Mouse (Mus musculus) C2C12 (cell line): ENCODE data around the gene Aip.
A peak's percentile ranks its signal among the peaks of the same experiment; 100 is the strongest.

ENCODE experiments used
- CEBPB ChIP-seq: IDR thresholded peaks from one replicate; pipeline ENCODE4 v1.6.1; 2011; ENCODE audit warnings: low read depth, mild to moderate bottlenecking, control low read depth, moderate library complexity
- CTCF ChIP-seq: IDR thresholded peaks from one replicate; pipeline ENCODE4 v1.5.1; 2011; ENCODE audit not compliant: control insufficient read depth, insufficient read depth, insufficient read length
- FOSL1 ChIP-seq: IDR thresholded peaks from one replicate; pipeline ENCODE4 v1.8.0; 2011; ENCODE audit warnings: mild to moderate bottlenecking, low read length; ENCODE audit not compliant: poor library complexity, insufficient read depth, severe bottlenecking
- MAX ChIP-seq: IDR thresholded peaks from one replicate; pipeline ENCODE4 v1.6.1; 2011; ENCODE audit warnings: mild to moderate bottlenecking, control low read depth
- MYOD1 ChIP-seq: IDR thresholded peaks from one replicate; pipeline ENCODE4 v1.6.1; 2011; ENCODE audit warnings: low read depth; ENCODE audit not compliant: control insufficient read depth, insufficient read length
- MYOG ChIP-seq: IDR thresholded peaks from one replicate; pipeline ENCODE4 v1.6.1; 2011; ENCODE audit not compliant: control insufficient read depth, insufficient read length; ENCODE audit errors: extremely low read depth
- USF1 ChIP-seq: IDR thresholded peaks from one replicate; pipeline ENCODE4 v1.6.1; 2011; ENCODE audit warnings: low read depth, mild to moderate bottlenecking, control low read depth, moderate library complexity

DNA sequence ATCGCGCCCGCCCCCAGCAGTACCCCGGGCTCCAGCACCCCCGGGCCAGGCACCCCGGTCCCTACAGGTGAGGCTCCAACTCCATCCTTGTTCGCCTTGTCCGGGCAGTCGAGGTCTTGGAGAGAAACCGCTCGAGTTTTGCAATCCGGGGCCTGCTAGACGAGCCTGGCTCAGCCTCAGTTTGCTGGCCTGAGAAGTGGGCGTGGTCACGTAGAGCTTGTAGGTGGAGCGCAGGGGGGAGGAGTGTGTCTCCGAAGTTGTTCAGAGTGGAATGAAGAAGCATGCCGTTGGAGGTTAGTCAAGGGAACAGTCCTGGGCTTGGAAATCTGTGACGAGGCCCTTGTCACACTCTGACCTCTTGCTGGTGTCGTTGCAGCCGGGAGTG, 28.2 kb downstream of the Aip start:
- TF ChIP-seq MYOG (no peak), CTCF (no peak), MAX (no peak), USF1 (no peak), CEBPB (peak; percentile 47), MYOD1 (no peak), FOSL1 (no peak)
